Mouse (Mus musculus) adrenal gland (tissue): ENCODE measurements at regions not wholly inside any gene's neighbourhood (a gene's known extent, or its start where the extent isn't known, plus 50 kb on each side); places are given as distances from the start of the nearest gene placed in this dataset.

ENCODE experiments used
- intact Hi-C: fragments of 180-260 bp; cut with DNase I; formaldehyde crosslinking; loops from one replicate; pipeline ENCODE4 v1.15.1; 2025

GRCm38 (mm10) chr6:17223744-17224143 lies 57.2 kb upstream of the Cav2 start:
- intact Hi-C loops: no loop called here

DNA sequence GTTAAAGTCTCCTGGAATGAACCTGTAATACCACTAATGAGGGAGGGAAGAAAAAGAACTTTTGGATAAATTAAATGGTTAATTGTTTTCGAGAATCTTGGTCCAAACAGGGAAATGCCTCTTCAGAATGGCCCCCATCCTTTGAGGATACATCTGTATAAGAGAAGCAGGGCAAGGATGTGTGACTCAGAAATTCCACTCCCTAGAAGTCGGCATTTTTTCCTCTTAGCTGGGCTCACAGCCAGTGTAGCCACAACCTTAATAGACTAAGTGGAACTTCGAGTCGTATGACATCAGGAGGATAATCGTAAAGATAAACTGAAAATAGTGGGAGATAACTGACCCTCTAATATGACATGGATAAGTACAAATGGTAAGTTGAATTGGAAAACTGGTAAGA lies 56.1 kb upstream of the Cav2 start:
- intact Hi-C loops: no loop called here

GRCm38 (mm10) chr6:17226483-17226882 lies 54.5 kb upstream of the Cav2 start:
- intact Hi-C loops: no loop called here
